Mouse (Mus musculus) cortical plate, adult 2 months (tissue): Measurements from ENCODE around the gene Rep15. TPM values are rescaled to one million over a fixed set of nuclear protein-coding genes. Genes with fewer than 3 reads are reported as not detected.
A peak's percentile ranks its signal among the peaks of the same experiment; 100 is the strongest.

ENCODE experiments used
- H3K27ac ChIP-seq: fragments of 200-500 bp; 2 replicates; pipeline ENCODE4 v1.5.1; 2012; ENCODE audit warnings: low read length, control low read depth, inconsistent platforms; ENCODE audit not compliant: insufficient read depth
- H3K4me1 ChIP-seq: fragments of 200-500 bp; 2 replicates; pipeline ENCODE4 v1.6.1; 2011; ENCODE audit warnings: low read length; ENCODE audit not compliant: control insufficient read depth, insufficient read depth
- H3K4me3 ChIP-seq: fragments of 200-500 bp; 2 replicates; pipeline ENCODE4 v1.5.1; 2011; ENCODE audit warnings: mild to moderate bottlenecking, low read length, control low read depth; ENCODE audit not compliant: insufficient read depth
- CTCF ChIP-seq: fragments of 200-500 bp; IDR thresholded peaks from 2 replicates; pipeline ENCODE4 v1.5.1; 2011; ENCODE audit warnings: mild to moderate bottlenecking, control low read depth, low read length; ENCODE audit not compliant: insufficient read depth; ENCODE audit errors: extremely low read depth
- POLR2A ChIP-seq: fragments of 200-500 bp; IDR thresholded peaks from 2 replicates; pipeline ENCODE4 v1.6.1; 2011; ENCODE audit warnings: mild to moderate bottlenecking, low read length, control low read depth; ENCODE audit not compliant: insufficient read depth; ENCODE audit errors: extremely low read depth
- polyA plus RNA-seq: library from polyadenylated mRNA; depleted of rRNA; stranded (reverse); fragments of >200 nt; gene quantifications from 2 replicates; pipeline ENCODE4 v1.2.3, GENCODE M21; 2012

The Rep15 gene
- polyA plus RNA-seq, 1 experiment, result 1.5 TPM

DNA sequence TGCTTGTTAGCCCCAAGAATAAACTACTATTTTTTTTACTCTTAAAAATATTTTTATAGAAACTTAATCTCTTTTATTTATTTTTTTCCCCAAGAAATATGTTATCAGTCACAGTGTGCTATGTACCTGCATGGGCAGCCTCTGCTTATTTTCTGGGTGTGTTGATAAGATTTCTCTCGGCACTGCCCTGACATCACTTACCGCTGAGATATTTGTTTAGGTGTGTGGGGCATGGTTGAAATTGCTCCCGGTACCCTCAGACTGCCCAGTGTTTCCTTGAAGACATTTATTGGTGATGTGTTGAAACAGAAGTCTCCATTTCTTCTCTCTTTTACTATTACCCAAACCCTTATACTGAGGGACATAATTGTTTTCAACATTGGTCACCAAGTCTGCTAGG, 7.6 kb upstream of the Rep15 start:
- no peak for TF ChIP-seq POLR2A
- Histone ChIP-seq H3K4me3 (no peak overlapping the region), H3K27ac (no peak overlapping the region), H3K4me1 (peaks cover 2% of the 10 kb centered on the region; the same call in 1 of the 2 replicates)

DNA sequence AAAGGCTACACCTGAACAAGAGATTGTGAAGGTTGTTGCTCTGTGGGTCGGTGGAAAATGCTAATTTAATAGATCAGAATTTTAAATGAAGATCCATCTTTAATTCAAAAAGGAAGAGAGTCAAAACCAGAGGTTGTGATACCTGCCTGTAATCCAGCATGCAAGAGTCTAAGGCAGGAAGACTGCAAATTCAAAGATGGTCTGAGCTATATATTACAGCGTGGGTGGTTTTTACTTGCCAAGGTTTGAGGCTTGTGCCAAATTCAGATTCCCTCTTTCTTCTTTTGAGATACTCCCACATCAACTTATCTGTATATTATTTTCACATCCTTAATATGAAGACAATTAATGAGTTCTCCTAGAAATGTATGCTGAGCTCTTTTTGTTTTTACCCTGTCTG, 4.0 kb upstream of the Rep15 start:
- Histone ChIP-seq H3K27ac (no peak overlapping the region), H3K4me3 (no peak overlapping the region), H3K4me1 (peaks cover 6% of the 10 kb centered on the region; the same call in 1 of the 2 replicates)
- TF ChIP-seq POLR2A (no peak), CTCF (no peak)

DNA sequence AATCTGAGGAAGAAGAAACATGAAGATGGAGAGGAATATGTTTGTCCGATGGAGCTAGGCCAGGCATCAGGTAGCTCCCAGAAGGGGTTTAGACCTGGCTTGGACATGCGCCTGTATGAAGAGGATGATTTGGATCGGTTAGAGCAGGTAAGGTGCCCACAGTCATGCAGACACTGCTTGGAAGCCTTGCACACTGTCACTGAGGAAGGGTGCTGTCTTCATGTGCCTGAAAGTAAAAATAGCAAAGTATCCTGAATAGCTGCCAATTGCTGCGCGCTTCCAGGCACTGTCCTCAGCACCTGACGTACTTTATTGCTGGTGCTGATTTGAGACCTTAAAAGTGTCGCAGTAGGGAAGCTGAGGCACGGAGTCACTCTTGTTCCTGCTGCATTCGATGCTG, 2.8 kb upstream of the Rep15 start:
- Histone ChIP-seq H3K4me3 (no peak overlapping the region), H3K4me1 (peaks cover 6% of the 10 kb centered on the region; the same call in 1 of the 2 replicates), H3K27ac (no peak overlapping the region)
- TF ChIP-seq POLR2A (no peak), CTCF (no peak)

DNA sequence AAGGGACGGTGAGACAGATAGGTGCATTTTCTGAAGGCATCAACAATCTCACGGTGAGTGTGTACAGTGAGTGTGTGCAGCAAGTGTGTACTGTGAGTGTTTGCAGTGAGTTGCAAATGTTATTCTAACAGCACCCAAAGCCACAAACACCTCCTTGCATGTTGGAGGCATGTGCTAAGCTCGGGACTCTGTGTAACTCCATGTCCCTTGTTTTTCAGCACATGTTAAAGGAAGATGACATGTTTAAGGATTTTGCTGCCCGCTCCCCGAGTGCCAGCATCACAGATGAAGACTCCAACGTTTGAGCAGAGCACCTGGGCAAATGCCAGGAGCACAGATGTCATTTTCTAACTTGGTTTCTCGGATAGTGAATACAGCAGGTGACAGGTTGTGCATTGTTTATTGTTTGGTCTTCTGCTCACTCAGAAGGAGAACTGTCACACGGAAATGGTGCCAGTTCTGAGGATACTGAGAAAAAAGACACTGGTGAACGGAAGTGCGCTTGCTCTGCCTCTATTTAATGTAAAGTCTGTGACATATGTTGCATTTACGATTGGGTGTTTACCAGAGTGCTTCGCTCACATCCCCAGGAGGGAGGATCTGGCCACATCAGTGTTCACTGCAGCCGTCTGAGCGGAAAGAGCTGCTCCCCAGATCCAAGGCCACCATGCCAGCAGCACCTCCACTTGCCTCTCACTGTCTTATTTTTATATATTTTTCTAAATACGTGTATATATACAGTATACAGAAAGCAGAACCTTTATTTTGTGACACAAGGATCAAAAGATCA, 2.1 kb upstream of the Rep15 start:
- Histone ChIP-seq H3K4me3 (no peak overlapping the region), H3K4me1 (peaks cover 6% of the 10 kb centered on the region; the same call in 1 of the 2 replicates), H3K27ac (no peak overlapping the region)
- TF ChIP-seq POLR2A, result no peak
- no peak for TF ChIP-seq CTCF

- TF ChIP-seq CTCF, result no peak
- peak; percentile 83 for TF ChIP-seq POLR2A
- H3K4me3 ChIP-seq, result peak within 1 kb of the TSS; percentile 80
- H3K4me1 ChIP-seq, result peaks cover 1% of the 10 kb centered on the region; the same call in 1 of the 2 replicates
- peak within 1 kb of the TSS; percentile 72 for H3K27ac ChIP-seq
Observed at GRCm38 (mm10) chr6:147042291-147043290, 10.2 kb downstream of the Rep15 start, which contains the start of gene Mrps35. Mrps35 (plus strand) TSS chr6:147042764.

DNA sequence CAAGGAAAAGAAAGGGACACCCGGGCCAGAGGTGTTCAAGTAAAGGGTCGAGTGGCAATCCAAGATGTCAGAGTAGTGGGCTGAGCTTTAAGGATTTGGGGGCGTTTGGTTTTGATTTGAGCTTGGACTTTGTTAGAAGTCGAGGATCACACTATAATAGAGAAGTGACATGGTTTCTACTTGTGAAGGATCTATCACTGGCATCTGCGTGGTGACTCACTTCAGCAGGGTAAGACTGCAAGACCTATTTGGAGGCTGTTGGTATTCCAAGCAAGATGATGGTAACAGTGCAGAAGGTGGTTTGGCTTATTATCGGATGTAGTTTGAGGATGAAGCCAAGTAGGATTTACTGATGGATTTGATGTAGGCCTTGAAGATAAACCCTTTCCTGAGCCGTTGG, 11.2 kb downstream of the Rep15 start:
- Histone ChIP-seq H3K4me3 (peak overlapping the region; percentile 80; the same call in 1 of the 2 replicates), H3K4me1 (peaks cover 1% of the 10 kb centered on the region; the same call in 1 of the 2 replicates), H3K27ac (no peak overlapping the region)
- TF ChIP-seq CTCF (no peak), POLR2A (no peak)

DNA sequence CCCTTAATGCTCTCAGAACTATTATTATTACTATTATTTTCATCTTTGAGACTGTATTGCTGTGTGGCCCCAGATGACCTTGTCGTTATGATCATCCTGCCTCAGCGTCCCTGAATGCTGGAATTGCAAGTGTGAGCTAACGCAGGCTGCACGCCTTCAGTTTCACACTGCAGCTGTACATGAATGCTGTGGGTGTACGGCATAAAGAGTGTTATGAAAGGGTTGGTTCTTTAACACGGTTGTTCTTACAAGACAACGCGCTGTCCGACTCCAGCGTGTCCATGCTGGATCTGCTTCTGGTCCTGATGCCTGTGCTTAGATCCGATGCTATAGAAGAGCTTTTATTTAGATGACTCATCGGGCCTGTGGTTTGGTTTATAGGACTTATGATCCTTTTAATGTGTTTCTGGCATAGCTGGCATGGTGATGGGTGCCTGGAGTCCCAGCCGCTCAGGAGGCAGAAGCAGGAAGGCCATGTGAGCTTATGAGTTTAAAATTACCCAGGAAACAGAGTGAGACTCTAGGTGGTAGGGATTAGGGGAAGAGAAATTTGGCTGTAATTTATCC, 16.9 kb downstream of the Rep15 start:
- H3K4me1 ChIP-seq, result no peaks in the 10 kb centered on the region
- TF ChIP-seq POLR2A (no peak), CTCF (no peak)
- H3K27ac ChIP-seq, result no peak overlapping the region

GRCm38 (mm10) chr6:147051666-147052065, 19.3 kb downstream of the Rep15 start:
- Histone ChIP-seq H3K4me3 (no peak overlapping the region), H3K27ac (no peak overlapping the region), H3K4me1 (no peaks in the 10 kb centered on the region; the same call in 1 of the 2 replicates)
- TF ChIP-seq CTCF (no peak), POLR2A (no peak)

More for the DNA sequence above, 16.9 kb downstream of the Rep15 start:
- H3K4me3 ChIP-seq, result no peak overlapping the region

GRCm38 (mm10) chr6:147052440-147052839, 20.1 kb downstream of the Rep15 start:
- Histone ChIP-seq H3K4me1 (no peaks in the 10 kb centered on the region; the same call in 1 of the 2 replicates), H3K4me3 (no peak overlapping the region), H3K27ac (no peak overlapping the region)
- no peak for TF ChIP-seq CTCF
- TF ChIP-seq POLR2A, result no peak
